Mouse (Mus musculus): Measurements from ENCODE around the gene Zfp354a.

DNA sequence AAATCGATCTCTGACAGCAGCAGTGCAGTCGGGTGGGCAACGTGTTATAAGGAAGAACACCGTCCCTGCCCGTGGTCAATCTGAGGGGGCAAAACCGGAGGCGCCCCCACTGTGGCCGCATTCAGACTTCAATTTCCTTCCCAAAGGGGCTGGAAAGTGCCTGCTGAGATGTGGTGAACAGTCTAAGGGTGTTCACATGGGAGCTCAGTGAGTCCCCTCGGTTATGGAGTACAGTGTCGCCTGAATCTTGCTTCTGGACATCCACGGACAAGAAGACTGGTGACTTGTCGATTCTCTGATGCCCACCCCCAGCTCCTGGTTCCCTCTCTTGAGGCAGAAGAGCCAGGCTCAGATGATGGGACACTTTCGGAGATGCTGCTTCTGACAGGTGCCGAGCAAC lies 583 bp downstream of the Zfp354a start:
- TF ChIP-seq POLR2AphosphoS5 (IDR thresholded peaks at IDR 0.05; ENCODE audit: borderline replicate concordance, low read depth, low read length), result no peak
- TF ChIP-seq CHD2 (IDR thresholded peaks at IDR 0.05; ENCODE audit: low read length), result no peak
- no peak for TF ChIP-seq E2F4 (IDR thresholded peaks at IDR 0.05; ENCODE audit: borderline replicate concordance, low read depth, low read length)
